Mouse (Mus musculus): ENCODE measurements around the gene Tmem182. TPM values are rescaled to one million over a fixed set of nuclear protein-coding genes. Genes with fewer than 3 reads are reported as not detected.

Tmem182 gene
- polyA plus RNA-seq, 1 experiment from 2014 or later = 44.8 TPM

GRCm38 (mm10) chr1:40873760-40874455 is 68.5 kb downstream of the Tmem182 start:
- Histone ChIP-seq H3K27me3 (no peaks in the 10 kb centered on the region), H3K4me1 (replicated peaks) (peaks cover 8% of the 10 kb centered on the region), H3K4me2 (peak overlapping the region; percentile 59), H3K27ac (peak overlapping the region; percentile 10; the same call in 1 of the 2 replicates), H3K4me3 (peak overlapping the region; percentile 39), H3K36me3 (no peaks in the 10 kb centered on the region), H3K9ac (peak overlapping the region; percentile 40; the same call in 1 of the 2 replicates), H3K9me3 (replicated peaks) (no peaks in the 10 kb centered on the region)
- WGBS = 51% methylated on average over 10 of the region's 10 CpGs
- ATAC-seq (replicated peaks; ENCODE audit: insufficient number of reproducible peaks, insufficient read depth, low FRiP score, low read depth) = no peak

GRCm38 (mm10) chr1:40874456-40875375 is 69.3 kb downstream of the Tmem182 start:
- Histone ChIP-seq H3K4me1 (replicated peaks) (peaks cover 8% of the 10 kb centered on the region), H3K4me3 (peak overlapping the region; percentile 39), H3K36me3 (no peaks in the 10 kb centered on the region), H3K9ac (peak overlapping the region; percentile 40; the same call in 1 of the 2 replicates), H3K4me2 (peak overlapping the region; percentile 59), H3K9me3 (replicated peaks) (no peaks in the 10 kb centered on the region), H3K27ac (peak overlapping the region; percentile 10; the same call in 1 of the 2 replicates), H3K27me3 (no peaks in the 10 kb centered on the region)
- no peak for ATAC-seq (replicated peaks; ENCODE audit: insufficient number of reproducible peaks, insufficient read depth, low FRiP score, low read depth)
- 58% methylated on average over 26 of the region's 26 CpGs for WGBS

- WGBS = 20% methylated on average over 9 of the region's 9 CpGs
- no peaks in the 10 kb centered on the region for H3K9me3 ChIP-seq (replicated peaks)
Observed at GRCm38 (mm10) chr1:40879051-40879450, 73.7 kb downstream of the Tmem182 start.

GRCm38 (mm10) chr1:40879526-40879925 is 74.1 kb downstream of the Tmem182 start:
- H3K9ac ChIP-seq = no peak overlapping the region
- H3K4me2 ChIP-seq = no peak overlapping the region
- H3K27me3 ChIP-seq = no peaks in the 10 kb centered on the region
- H3K27ac ChIP-seq = no peak overlapping the region
- no peaks in the 10 kb centered on the region for H3K36me3 ChIP-seq
- WGBS = 73% methylated on average over 6 of the region's 6 CpGs
- ATAC-seq (replicated peaks; ENCODE audit: insufficient number of reproducible peaks, insufficient read depth, low FRiP score, low read depth) = no peak
- H3K9me3 ChIP-seq (replicated peaks) = no peaks in the 10 kb centered on the region
- H3K4me1 ChIP-seq (replicated peaks) = peaks cover 3% of the 10 kb centered on the region
- H3K4me3 ChIP-seq = no peak overlapping the region

More at GRCm38 (mm10) chr1:40879051-40879450, 73.7 kb downstream of the Tmem182 start:
- no peak for ATAC-seq (replicated peaks; ENCODE audit: insufficient number of reproducible peaks, insufficient read depth, low FRiP score, low read depth)
- Histone ChIP-seq H3K4me2 (no peak overlapping the region), H3K4me3 (no peak overlapping the region), H3K27ac (no peak overlapping the region), H3K9ac (no peak overlapping the region), H3K27me3 (no peaks in the 10 kb centered on the region), H3K4me1 (replicated peaks) (peaks cover 8% of the 10 kb centered on the region), H3K36me3 (no peaks in the 10 kb centered on the region)

DNA sequence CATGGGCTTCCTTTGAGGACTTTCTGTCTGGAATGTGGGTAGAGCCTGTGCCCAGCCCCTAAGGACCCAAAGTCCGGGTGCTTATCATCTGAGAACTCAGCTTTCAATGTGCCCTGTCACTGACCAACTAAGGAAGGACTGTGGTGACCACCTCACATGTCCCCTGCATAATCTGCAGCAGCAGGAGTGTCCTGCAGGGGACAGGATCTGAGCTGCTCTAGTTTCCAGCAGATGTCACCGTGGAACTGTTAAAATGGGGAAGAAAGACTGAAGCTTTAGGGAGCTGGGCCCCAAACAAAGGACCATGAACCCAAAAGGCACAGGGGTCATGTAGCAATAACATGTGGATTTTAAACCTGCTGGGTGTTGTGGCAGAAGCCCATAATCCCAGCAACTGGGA is 75.1 kb downstream of the Tmem182 start:
- H3K9ac ChIP-seq = no peak overlapping the region
- H3K4me3 ChIP-seq = no peak overlapping the region
- H3K4me2 ChIP-seq = no peak overlapping the region
- H3K36me3 ChIP-seq = no peaks in the 10 kb centered on the region
- H3K27me3 ChIP-seq = no peaks in the 10 kb centered on the region
- WGBS = 45% methylated on average over 2 of the region's 2 CpGs
- no peaks in the 10 kb centered on the region for H3K9me3 ChIP-seq (replicated peaks)
- no peak for ATAC-seq (replicated peaks; ENCODE audit: insufficient number of reproducible peaks, insufficient read depth, low FRiP score, low read depth)
- no peak overlapping the region for H3K27ac ChIP-seq
- peaks cover under 1% of the 10 kb centered on the region; the same call in 1 of the 2 replicates for H3K4me1 ChIP-seq (replicated peaks)

GRCm38 (mm10) chr1:40883856-40884255 is 78.5 kb downstream of the Tmem182 start:
- Histone ChIP-seq H3K4me3 (no peak overlapping the region), H3K36me3 (no peaks in the 10 kb centered on the region), H3K27ac (no peak overlapping the region), H3K4me1 (replicated peaks) (peaks cover 3% of the 10 kb centered on the region; the same call in 1 of the 2 replicates), H3K9me3 (replicated peaks) (no peaks in the 10 kb centered on the region), H3K9ac (no peak overlapping the region), H3K27me3 (no peaks in the 10 kb centered on the region), H3K4me2 (no peak overlapping the region)
- no peak for ATAC-seq (replicated peaks; ENCODE audit: insufficient number of reproducible peaks, insufficient read depth, low FRiP score, low read depth)
- 71% methylated on average over 2 of the region's 2 CpGs for WGBS

GRCm38 (mm10) chr1:40884943-40885342 is 79.5 kb downstream of the Tmem182 start:
- peaks cover 3% of the 10 kb centered on the region; the same call in 1 of the 2 replicates for H3K4me1 ChIP-seq (replicated peaks)
- no peak overlapping the region for H3K4me2 ChIP-seq
- no peaks in the 10 kb centered on the region for H3K9me3 ChIP-seq (replicated peaks)
- no peak overlapping the region for H3K9ac ChIP-seq
- no peaks in the 10 kb centered on the region for H3K27me3 ChIP-seq
- WGBS = 75% methylated on average over 6 of the region's 6 CpGs
- ATAC-seq (replicated peaks; ENCODE audit: insufficient number of reproducible peaks, insufficient read depth, low FRiP score, low read depth) = no peak
- no peaks in the 10 kb centered on the region for H3K36me3 ChIP-seq
- no peak overlapping the region for H3K27ac ChIP-seq
- no peak overlapping the region for H3K4me3 ChIP-seq

DNA sequence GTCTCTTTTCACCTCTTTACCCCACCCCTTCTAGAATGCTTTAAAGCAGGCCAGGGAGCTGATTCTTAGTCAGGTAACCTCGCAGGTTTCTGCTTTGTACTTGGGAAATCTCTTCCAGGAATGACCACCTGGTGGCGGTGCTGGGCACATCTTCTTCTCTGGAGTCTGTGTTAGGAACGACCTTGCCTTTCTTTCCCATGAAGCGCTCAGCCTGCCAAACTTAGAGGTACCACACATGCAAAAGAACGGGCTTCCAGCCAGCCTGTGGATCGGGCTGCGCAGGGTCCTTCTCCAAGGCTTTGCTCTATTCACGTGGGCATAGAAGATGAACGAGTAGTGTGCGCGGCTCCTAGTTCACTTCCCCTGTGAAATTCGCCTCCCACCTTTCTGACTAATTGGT is 82.3 kb downstream of the Tmem182 start:
- H3K27me3 ChIP-seq = no peaks in the 10 kb centered on the region
- H3K9me3 ChIP-seq (replicated peaks) = no peaks in the 10 kb centered on the region
- H3K36me3 ChIP-seq = no peaks in the 10 kb centered on the region
- peaks cover 3% of the 10 kb centered on the region; the same call in 1 of the 2 replicates for H3K4me1 ChIP-seq (replicated peaks)
- H3K4me3 ChIP-seq = no peak overlapping the region
- peak; percentile 69; the same call in 1 of the 2 replicates for ATAC-seq (replicated peaks; ENCODE audit: insufficient number of reproducible peaks, insufficient read depth, low FRiP score, low read depth)
- 33% methylated on average over 12 of the region's 12 CpGs for WGBS
- no peak overlapping the region for H3K4me2 ChIP-seq
- no peak overlapping the region for H3K27ac ChIP-seq
- no peak overlapping the region for H3K9ac ChIP-seq

GRCm38 (mm10) chr1:40888396-40889040 is 83.1 kb downstream of the Tmem182 start:
- H3K9ac ChIP-seq = no peak overlapping the region
- 87% methylated on average over 8 of the region's 8 CpGs for WGBS
- no peak overlapping the region for H3K4me3 ChIP-seq
- H3K27ac ChIP-seq = no peak overlapping the region
- no peak overlapping the region for H3K4me2 ChIP-seq
- H3K4me1 ChIP-seq (replicated peaks) = peaks cover 3% of the 10 kb centered on the region; the same call in 1 of the 2 replicates
- no peaks in the 10 kb centered on the region for H3K36me3 ChIP-seq
- no peak for ATAC-seq (replicated peaks; ENCODE audit: insufficient number of reproducible peaks, insufficient read depth, low FRiP score, low read depth)
- H3K27me3 ChIP-seq = no peaks in the 10 kb centered on the region
- H3K9me3 ChIP-seq (replicated peaks) = no peaks in the 10 kb centered on the region

DNA sequence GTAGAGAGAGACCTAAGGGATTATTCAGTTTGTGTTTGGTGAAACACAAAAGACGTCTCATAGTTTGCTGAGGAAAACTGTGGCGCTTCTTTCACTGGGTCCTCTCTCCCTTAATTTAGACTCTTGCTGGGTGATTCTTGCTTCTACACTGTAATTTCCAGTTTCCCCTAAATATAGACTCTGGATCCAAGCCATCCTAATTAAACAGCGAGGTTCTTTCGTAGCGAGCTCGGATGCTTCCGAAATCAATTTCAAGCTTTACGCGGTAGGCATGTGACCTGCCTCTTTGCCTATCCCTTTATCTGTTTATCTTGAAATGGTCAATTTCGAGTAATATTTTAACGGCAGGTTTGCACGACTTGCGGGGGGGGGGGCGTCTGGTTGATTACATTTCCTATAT is 84.2 kb downstream of the Tmem182 start:
- 87% methylated on average over 14 of the region's 14 CpGs for WGBS
- Histone ChIP-seq H3K27me3 (no peaks in the 10 kb centered on the region), H3K4me3 (no peak overlapping the region), H3K9ac (no peak overlapping the region), H3K27ac (no peak overlapping the region), H3K36me3 (no peaks in the 10 kb centered on the region), H3K4me2 (no peak overlapping the region), H3K4me1 (replicated peaks) (peaks cover 3% of the 10 kb centered on the region; the same call in 1 of the 2 replicates), H3K9me3 (replicated peaks) (no peaks in the 10 kb centered on the region)
- no peak for ATAC-seq (replicated peaks; ENCODE audit: insufficient number of reproducible peaks, insufficient read depth, low FRiP score, low read depth)

DNA sequence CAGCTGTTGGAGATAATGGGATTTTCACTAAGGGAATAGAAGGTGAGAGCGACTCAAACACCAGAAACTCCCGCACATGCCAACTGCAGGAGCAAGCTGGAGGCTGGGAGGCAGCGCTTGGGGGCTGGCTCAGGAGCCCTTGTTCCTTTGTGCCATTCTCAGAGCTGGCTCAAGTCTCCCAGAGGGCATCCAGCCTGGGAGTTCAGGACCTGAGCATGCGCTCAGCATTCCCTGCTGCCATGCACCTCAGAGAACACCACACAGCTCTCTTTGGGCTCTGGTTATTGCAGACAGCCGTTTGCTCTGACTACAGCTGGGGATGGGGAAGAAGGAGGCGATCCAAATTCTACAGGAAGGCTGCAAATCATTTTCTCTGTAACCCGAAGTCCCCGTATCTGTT is 84.8 kb downstream of the Tmem182 start:
- no peaks in the 10 kb centered on the region for H3K9me3 ChIP-seq (replicated peaks)
- no peak for ATAC-seq (replicated peaks; ENCODE audit: insufficient number of reproducible peaks, insufficient read depth, low FRiP score, low read depth)

More for the DNA sequence above, 84.8 kb downstream of the Tmem182 start:
- no peak overlapping the region for H3K4me2 ChIP-seq
- H3K4me3 ChIP-seq = no peak overlapping the region
- no peak overlapping the region for H3K27ac ChIP-seq
- H3K27me3 ChIP-seq = no peaks in the 10 kb centered on the region
- WGBS = 65% methylated on average over 8 of the region's 8 CpGs
- no peaks in the 10 kb centered on the region for H3K36me3 ChIP-seq
- H3K9ac ChIP-seq = no peak overlapping the region
- peaks cover 3% of the 10 kb centered on the region; the same call in 1 of the 2 replicates for H3K4me1 ChIP-seq (replicated peaks)
